Mouse (Mus musculus) colon, adult 2 months (tissue): ENCODE data around the gene Trim3. TPM values are rescaled to one million over a fixed set of nuclear protein-coding genes. Genes with fewer than 3 reads are reported as not detected.

Experiments used
- polyA plus RNA-seq: library from polyadenylated mRNA; depleted of rRNA; stranded (reverse); fragments of >200 nt; gene quantifications from 2 replicates; pipeline ENCODE4 v1.2.3, GENCODE M21; 2012; rRNA removed

Gene Trim3
- polyA plus RNA-seq, result 51.4 and 51.6 TPM in 2 replicates

DNA sequence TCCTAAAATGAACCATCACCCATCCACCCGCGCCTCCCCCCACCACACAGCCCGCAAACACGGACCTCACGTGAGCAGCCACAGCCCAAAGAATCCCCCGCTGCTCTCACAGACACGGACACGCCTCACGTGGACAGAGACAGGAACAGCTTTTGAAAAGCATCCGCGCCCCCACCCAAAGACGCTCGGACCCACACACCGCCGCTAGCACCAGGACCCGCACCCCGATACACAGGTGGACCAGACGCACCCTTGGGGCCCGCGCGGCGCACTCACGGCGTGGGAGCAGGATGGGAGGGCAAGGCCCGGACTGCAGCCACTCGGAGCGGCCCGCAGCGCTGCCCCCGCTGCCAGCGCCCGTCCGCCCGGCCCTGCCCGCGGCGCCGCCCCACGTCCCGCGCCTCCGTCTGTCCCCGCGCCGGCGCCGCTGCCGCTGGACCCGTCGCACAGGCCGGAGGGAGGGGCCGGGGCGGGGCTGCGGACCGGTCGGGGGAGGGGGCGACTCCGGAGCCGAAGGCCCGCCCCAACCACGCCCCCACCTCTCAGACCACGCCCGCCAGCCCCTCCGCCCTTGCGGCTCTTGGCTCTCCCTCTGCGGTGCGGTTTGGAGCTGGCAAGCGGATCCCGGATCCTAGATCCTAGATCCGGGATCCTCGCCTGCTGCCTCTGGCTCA lies at the start of gene Trim3:
Gene Trim3 (minus strand): TSS at position 445 of the 674 bp plus-strand sequence.

DNA sequence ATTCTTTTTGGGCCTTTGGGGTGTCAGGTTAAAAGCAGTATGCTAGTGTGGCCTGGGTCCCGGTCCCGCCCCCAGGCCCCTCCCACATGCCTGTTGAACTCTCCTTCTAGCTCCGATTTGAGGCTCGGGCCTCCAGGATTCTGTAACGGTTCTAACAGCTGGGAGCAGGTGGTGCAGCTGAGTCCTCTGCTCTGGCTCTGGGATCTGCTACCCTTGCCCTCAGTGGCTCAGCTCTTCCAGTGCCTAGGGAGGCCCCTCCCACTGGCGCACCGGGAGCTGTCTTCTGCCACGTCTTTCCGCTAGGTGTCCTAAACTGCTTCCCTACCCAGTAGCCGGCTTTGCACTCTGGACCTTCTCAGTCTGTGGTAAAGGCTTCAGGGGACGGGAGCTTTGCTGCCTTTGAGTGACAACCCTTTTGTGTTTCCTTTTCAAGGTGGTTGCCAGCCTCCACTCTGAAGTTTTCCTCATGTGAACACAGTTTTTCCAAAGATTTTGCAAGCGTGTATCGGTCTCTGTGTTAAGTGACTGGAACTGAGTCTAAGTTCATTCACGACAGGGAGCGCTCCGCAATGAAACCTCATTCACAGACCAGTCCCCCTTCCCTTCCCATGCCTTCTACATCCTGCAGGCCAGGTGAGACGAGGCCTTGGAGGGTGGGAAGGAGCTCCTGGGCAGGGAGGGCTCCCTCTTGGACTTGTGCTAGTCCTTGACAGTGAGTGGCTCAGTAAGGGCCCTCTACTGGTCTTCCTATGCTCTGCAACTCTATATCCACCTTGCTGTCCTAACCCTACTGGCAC lies 17.5 kb upstream of the Trim3 start, which contains the start of gene Dnhd1:
Gene Dnhd1 (plus strand): TSS at position 189 of the 797 bp plus-strand sequence.

DNA sequence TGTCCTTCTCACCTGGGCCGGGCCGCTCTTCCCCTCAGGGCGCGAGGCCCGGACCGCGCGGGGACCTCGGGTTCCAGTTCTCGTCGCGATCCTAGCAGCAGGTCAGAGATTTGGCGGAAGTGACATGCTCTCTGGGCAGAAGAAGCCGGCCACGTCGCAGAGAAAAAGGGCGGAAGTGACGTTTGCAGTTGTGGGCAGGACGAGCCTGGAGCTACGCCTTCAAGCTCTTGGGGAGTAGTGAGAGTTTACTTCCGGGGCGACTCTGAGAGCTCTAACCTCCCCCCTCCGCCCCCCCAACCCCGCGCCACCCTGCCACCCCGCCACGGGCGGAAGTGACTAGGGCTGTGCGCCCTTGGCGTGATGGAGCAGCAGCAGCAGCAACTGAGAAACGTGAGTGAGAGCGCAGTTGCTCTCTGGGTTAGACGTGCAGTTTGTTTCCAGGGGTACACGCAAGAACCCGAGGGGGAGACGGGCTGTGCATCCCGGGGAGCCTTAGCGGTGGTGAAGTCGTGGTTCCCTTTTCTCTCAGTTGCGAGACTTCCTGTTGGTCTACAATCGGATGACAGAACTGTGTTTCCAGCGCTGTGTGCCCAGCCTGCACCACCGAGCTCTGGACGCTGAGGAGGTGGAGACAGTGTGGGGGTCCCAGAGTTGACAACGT lies 7.0 kb upstream of the Trim3 start, which contains the start of the genes Arfip2 and Gm45799:
Gene Arfip2 (minus strand): TSS at position 184 of the 661 bp plus-strand sequence.
Gene Gm45799 (plus strand): TSS at position 320 of the 661 bp plus-strand sequence.

DNA sequence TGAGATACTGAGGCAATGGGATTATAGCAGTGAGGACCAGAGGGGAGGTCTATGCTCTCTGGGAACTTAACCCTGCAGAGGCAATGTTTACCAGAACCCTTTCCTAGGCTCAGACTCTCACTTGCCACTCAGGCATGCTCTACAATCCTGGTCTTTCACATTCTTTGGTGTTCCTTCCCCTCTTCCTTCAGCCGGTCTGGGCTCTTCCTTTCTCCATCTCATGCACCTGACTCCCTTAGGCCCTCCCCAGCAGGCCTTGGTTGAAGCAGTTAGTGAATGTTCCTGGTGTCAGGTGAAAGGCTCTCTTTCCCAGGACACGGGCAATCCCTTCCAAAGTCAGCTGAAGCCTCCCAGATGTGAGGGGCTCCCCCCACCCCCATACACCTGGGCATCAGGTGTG lies 6.4 kb upstream of the Trim3 start, which contains the start of gene Timm10b:
Gene Timm10b (plus strand): TSS at position 301 of the 400 bp plus-strand sequence.

DNA sequence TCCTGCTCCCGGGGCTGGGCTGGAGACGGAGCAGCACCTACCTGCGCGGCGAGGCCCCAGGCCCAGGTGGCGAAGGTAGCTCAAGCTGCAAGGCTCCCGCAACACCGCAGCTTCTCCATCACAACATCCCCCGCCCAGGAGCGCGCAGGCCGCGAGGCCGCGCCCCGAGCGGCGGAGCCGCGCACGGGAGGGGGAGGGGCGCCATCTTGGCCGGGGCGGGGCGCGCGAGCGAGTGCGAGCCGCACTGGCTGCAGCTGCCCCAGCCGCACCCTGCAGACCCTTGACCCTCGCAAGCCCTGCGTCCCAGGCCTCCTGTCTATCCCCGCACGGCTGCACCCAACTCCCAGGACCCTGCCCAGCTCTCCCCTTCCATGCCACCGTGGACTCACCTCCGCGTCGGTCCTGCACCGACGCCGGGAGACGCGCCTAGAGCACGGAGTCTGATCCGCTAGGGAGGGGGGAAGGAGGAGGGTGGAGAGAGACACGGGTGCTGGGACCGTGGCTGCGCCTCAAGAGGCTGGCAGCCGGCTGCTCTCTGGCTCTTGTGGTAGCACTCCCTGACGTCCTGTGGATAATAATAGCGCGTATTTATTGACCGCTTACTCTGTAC lies 52.2 kb downstream of the Trim3 start, which contains the start of gene Apbb1:
Gene Apbb1 (minus strand): TSS at position 560 of the 610 bp plus-strand sequence.

Other genes with a start within 250 kb of the Trim3 start
- 85.6 and 111 TPM in 2 replicates for gene Fam160a2, start 233.5 kb downstream of the Trim3 start, polyA plus RNA-seq
- 0.21 and 0.43 TPM in 2 replicates for gene Cnga4, start 229.0 kb downstream of the Trim3 start, polyA plus RNA-seq
- gene Cckbr, start 207.8 kb downstream of the Trim3 start, polyA plus RNA-seq, result 0.14 TPM in 2 replicates
- gene Cavin3, start 151.3 kb downstream of the Trim3 start, polyA plus RNA-seq, result 125 and 141 TPM in 2 replicates
- 39.8 and 40.7 TPM in 2 replicates for gene Smpd1, start 79.2 kb downstream of the Trim3 start, polyA plus RNA-seq
- gene Apbb1, start 51.9 kb downstream of the Trim3 start, polyA plus RNA-seq, result 37.5 and 52.7 TPM in 2 replicates
- gene Hpx, start 33.4 kb downstream of the Trim3 start, polyA plus RNA-seq, result 0.28 TPM in 2 replicates
- 110 and 132 TPM in 2 replicates for gene Timm10b, start 6.5 kb upstream of the Trim3 start, polyA plus RNA-seq
- 91.2 and 95.5 TPM in 2 replicates for gene Arfip2, start 6.8 kb upstream of the Trim3 start, polyA plus RNA-seq
- gene Gm45799, start 7.0 kb upstream of the Trim3 start, polyA plus RNA-seq, result 277 and 469 TPM in 2 replicates
- gene Dnhd1, start 17.3 kb upstream of the Trim3 start, polyA plus RNA-seq, result 0.83 and 0.94 TPM in 2 replicates
- gene Ilk, start 103.0 kb upstream of the Trim3 start, polyA plus RNA-seq, result 93.8 and 95.7 TPM in 2 replicates
- 4.6 and 5.1 TPM in 2 replicates for gene Rrp8, start 103.8 kb upstream of the Trim3 start, polyA plus RNA-seq
- gene Taf10, start 110.8 kb upstream of the Trim3 start, polyA plus RNA-seq, result 543 and 600 TPM in 2 replicates
- gene Tpp1, start 118.7 kb upstream of the Trim3 start, polyA plus RNA-seq, result 95.9 and 96.3 TPM in 2 replicates
- 8.9 and 9.0 TPM in 2 replicates for gene Dchs1, start 154.1 kb upstream of the Trim3 start, polyA plus RNA-seq
- 198 and 232 TPM in 2 replicates for gene Mrpl17, start 177.5 kb upstream of the Trim3 start, polyA plus RNA-seq